Mouse (Mus musculus): Measurements from ENCODE around the gene Gse1.

Gene Gse1

DNA sequence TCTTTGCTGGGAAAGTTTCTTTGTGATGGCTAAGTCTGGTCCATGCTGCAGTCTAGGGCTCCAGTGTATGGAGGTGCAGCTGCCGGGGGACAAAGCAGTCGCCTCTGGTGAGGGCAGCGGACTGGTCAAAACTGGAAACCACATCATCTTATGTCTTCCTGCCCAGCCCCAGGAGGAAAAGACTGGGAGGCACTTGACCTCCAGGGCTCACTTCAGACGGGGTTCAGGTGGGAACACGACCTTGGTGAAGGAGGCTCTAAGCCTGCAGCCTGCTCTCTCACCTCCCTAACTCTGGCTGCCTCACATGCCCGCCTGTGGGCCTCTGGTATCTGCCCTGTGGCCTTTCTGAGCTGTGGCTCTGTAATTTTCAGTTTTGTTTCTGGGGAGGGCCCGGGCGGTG, 305.8 kb downstream of the Gse1 start:
- DNase-seq (ENCODE audit: low read depth, low spot score): no peak

- DNase-seq (ENCODE audit: low read depth, low spot score): no peak
These were observed 306.5 kb downstream of the Gse1 start for GRCm38 (mm10) chr8:120534504-120535368.

GRCm38 (mm10) chr8:120535452-120536305, 307.4 kb downstream of the Gse1 start:
- DNase-seq (ENCODE audit: low read depth, low spot score): no peak

DNA sequence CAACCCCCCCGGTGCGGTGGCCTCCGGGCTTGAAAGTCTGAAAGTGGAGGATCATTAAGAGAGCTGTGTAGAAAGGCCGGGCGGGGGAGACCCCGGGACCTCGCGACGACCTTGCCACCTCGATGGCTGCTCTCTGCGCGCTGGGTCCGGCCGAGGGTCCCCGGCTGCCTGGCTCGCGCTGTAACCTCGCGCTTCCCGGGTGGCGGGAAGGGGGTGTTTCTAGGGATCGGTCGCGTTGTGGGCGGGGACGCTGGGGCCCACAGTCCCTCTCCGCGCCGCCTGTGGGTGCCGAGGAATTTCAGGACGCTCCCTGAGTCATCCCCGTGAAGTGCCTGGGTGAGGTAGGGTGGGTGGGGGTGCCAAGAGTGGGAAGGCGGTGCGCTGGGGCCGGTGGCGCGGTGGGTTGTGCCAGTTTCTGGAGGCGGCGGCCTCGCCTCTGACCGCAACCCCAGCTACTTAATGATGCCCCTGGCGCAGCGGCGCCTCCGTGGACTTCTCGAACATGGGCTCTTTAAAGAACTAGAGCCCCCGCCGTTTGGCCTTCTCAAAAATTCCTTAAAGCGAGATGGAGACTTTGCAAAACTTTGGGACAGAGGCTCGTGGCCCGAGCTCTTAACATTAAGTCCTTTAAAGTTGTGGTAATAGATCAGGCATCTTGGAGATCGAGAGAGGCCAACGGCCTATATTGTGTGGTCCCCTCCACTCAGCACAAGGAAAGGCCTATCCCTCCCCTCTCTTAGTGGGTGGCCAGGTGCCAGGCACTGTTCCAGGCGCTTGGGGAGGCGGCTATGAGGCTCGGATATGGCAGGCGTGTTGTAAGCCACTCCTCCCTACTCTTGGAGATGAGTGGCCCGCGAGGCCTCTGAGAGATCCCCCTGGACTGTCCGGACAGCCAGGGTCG, 308.3 kb downstream of the Gse1 start:
- DNase-seq (ENCODE audit: low read depth, low spot score): no peak

- DNase-seq (ENCODE audit: low read depth, low spot score): no peak
These were observed 309.1 kb downstream of the Gse1 start for GRCm38 (mm10) chr8:120537207-120537817.

- DNase-seq (ENCODE audit: low read depth, low spot score): no peak
These were observed 309.7 kb downstream of the Gse1 start for GRCm38 (mm10) chr8:120537818-120538396.

DNA sequence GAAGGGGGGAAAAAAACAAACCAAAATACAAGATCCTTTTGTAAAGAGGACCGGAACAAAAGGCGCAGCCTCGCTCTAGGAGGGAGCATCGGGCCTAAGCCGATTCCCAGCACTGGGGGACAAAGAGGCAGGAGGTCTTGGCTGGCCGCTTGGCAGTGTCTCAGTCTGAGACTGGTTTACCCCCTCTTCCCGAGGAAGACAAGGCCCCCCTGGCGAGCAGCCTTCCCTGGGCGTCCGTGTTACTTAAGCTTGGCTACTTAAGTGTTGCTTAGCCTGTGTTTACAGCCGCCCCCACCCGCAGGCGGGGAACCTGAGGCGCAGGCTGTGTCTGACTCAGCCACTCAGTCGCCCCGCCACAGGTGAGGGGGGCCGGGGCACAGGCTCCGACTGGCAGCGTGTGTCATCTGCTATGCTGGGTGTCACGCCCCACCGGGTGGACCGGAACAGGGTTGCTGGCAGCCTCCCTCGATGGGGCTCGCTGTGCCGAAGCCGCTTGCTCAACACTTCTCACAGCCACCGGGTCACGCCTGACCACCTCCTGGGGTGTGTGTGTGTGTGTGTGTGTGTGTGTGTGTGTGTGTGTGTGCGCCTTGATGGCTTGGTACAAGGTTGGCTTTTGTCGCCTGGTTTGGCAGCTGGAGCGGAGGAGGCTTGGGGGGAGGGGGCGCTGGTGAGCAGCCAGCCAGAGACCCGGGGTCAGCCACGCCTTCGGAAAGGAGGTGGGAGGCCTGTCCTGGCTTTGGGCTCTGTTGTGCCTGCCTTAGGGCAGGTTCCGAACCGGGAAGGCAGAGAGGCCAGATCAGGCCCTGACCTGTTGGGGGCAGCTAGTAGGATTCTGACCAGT, 310.4 kb downstream of the Gse1 start:
- no peak for DNase-seq (ENCODE audit: low read depth, low spot score)

- DNase-seq (ENCODE audit: low read depth, low spot score): no peak
These were observed 311.1 kb downstream of the Gse1 start for GRCm38 (mm10) chr8:120539381-120539774.

DNA sequence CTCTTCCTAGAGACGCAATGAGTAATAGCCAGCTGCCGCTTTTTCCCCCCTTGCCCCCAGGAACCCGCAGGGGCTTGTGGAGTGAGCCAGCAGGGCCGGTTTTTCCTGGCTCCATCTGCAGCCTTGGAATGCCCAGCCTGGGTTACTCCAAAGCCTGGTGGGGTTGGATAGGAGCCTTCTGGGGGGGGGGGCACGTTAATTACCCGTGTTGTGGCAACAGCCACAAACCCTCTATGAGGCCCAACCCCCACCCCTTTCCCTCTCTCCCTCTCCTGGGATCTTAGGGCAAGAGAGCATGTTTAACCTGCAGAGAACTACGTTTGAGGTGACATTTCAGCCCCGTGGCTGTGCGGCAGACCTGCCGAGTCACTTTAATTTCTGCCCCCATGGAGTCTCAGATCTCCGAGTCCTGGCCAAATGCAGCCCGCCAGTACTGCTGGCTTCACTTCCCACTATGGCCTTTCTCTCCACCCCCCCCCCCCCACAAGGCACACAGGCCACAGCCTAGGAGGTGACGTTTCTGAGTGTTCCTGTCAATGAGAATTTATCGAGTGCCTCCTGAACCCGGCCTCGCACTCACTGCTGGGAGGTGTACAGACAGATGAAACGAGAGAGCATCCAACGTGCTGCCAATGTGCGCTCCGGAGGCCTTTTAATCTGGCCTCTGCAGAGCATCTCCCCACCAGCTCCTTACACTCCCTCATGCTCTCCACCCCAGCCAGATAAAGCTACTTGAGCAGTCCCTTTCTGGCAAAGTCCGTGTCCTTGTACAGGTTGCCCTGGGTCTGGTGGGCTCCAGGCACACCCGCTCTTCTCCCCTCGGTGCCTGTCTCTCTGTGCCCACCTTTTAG, 311.7 kb downstream of the Gse1 start:
- no peak for DNase-seq (ENCODE audit: low read depth, low spot score)

- no peak for DNase-seq (ENCODE audit: low read depth, low spot score)
These were observed 314.7 kb downstream of the Gse1 start for GRCm38 (mm10) chr8:120542995-120543394.

- DNase-seq (ENCODE audit: low read depth, low spot score): no peak
These were observed 315.3 kb downstream of the Gse1 start for GRCm38 (mm10) chr8:120543416-120544055.

- DNase-seq (ENCODE audit: low read depth, low spot score): no peak
These were observed 315.9 kb downstream of the Gse1 start for GRCm38 (mm10) chr8:120544155-120544554.

DNA sequence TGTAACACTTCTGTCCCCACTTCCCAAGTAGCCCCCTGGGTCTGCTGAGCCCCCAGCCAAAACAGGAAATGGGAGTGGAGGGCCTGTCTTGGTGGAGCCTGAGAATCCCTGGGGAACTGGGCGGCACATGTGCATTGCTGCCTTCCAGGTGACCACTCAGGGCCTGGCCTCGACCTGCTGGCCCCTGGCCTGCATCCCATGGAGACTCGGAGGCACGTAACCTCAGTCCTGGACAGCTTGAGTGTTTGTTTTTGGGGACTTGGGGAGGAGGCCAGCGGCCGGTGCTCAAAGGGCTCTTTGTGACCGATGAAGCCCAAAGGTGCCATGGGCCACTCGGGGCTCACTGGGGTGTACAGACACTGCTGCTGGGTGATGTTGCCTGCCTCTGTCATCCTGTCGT, 319.3 kb downstream of the Gse1 start:
- no peak for DNase-seq (ENCODE audit: low read depth, low spot score)

DNA sequence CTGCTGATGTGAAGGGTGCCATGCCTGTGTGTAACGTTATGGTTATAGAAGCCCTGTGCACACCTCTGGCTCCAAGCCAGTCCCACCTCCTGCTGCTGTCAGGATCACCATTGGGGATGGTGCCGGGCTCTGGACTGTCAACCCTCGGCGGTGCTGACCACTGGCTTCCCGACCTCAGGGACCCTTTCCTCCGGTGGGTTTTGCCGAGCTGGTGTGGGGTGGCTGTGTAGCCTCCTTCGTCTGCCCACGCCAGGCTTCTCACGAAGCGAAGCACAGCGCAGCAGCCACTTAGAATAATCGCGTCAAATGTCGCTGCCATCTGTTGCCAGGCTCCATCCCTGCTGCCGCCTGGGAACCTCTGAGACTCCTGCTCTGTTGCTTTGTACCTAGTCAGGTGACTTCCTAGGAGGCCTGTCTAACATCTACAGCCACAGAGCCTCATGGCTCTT, 320.1 kb downstream of the Gse1 start:
- DNase-seq (ENCODE audit: low read depth, low spot score): no peak

- no peak for DNase-seq (ENCODE audit: low read depth, low spot score)
These were observed 321.2 kb downstream of the Gse1 start for GRCm38 (mm10) chr8:120549321-120549921.

- no peak for DNase-seq (ENCODE audit: low read depth, low spot score)
These were observed 321.7 kb downstream of the Gse1 start for GRCm38 (mm10) chr8:120549922-120550321.

DNA sequence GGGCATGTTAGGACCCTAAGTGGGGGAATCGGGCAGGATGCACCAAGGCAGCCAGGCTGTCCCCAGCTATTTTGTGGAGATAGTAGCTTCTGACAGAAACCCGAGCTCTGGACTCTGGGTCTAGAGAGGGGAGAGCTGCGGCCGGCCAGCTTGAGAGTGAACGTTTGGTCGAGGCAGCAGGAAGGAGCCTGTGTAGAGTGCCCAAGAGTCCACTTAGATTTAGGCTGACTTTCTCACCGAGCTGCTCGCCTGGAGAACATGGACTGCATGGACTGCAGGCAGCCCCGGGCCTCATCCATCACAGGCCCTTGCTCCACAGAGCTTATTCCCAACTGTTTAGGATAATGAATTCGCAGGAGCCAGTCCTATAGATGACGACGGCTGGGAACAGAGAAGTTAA, 322.2 kb downstream of the Gse1 start:
- DNase-seq (ENCODE audit: low read depth, low spot score): no peak

Measured in brain, embryonic 18.5 days (tissue).